8 mouse cellular contexts compared by ENCODE assay signal in genomic region chr4:148495874-148496689, GRCm38 (mm10). TPM values are rescaled to one million over a fixed set of nuclear protein-coding genes. Genes with fewer than 3 reads are reported as not detected.
DNase-seq lines count a peak whose midpoint lies in the region; ATAC-seq and TF ChIP-seq lines count a peak whose summit lies in the region.

No protein-coding gene starts in this region.

- TF ChIP-seq CTCF in lung, embryonic 14.5 days (IDR thresholded peaks at IDR 0.05; ENCODE audit: low read depth): no peak
- TF ChIP-seq CTCF in lung, adult 2 months (IDR thresholded peaks at IDR 0.05; ENCODE audit: insufficient read depth, low read length): no peak

- WGBS in lung, embryonic 14.5 days: 82% methylated on average over 25 of the region's 25 CpGs
- 86% methylated on average over 25 of the region's 25 CpGs for WGBS in lung, adult 2 months
- WGBS in neural tube, embryonic 13.5 days: 64% methylated on average over 25 of the region's 25 CpGs

- H3K27me3 ChIP-seq in lung, embryonic 14.5 days (ENCODE audit: insufficient read depth, low read length): no peaks in the 10 kb centered on the region
- H3K27me3 ChIP-seq in neural tube, embryonic 13.5 days: no peaks in the 10 kb centered on the region

- H3K4me2 ChIP-seq in lung, embryonic 14.5 days: no peak overlapping the region
- H3K4me2 ChIP-seq in neural tube, embryonic 13.5 days: no peak overlapping the region

- peaks cover 68% of the 10 kb centered on the region for H3K36me3 ChIP-seq in lung, embryonic 14.5 days (ENCODE audit: insufficient read depth)
- H3K36me3 ChIP-seq in neural tube, embryonic 13.5 days: peaks cover 75% of the 10 kb centered on the region

- H3K27ac ChIP-seq in lung, embryonic 14.5 days (ENCODE audit: low read depth): no peak overlapping the region
- H3K27ac ChIP-seq in neural tube, embryonic 13.5 days (replicated peaks): peak overlapping the region; percentile 52; the same call in 1 of the 2 replicates

- no peaks in the 10 kb centered on the region for H3K9me3 ChIP-seq in lung, embryonic 14.5 days (ENCODE audit: low read depth, low read length)
- H3K9me3 ChIP-seq in neural tube, embryonic 13.5 days: no peaks in the 10 kb centered on the region

- H3K9ac ChIP-seq in lung, embryonic 14.5 days: no peak overlapping the region
- 0 out of 2 replicates have a peak overlapping the region, but pooled peaks have one; percentile 12 for H3K9ac ChIP-seq in neural tube, embryonic 13.5 days

- TF ChIP-seq POLR2A in lung, adult 2 months (IDR thresholded peaks at IDR 0.05; ENCODE audit: borderline replicate concordance, extremely low read depth, low read depth, low read length): no peak

- H3K4me1 ChIP-seq in lung, embryonic 14.5 days (ENCODE audit: insufficient read depth): no peaks in the 10 kb centered on the region
- no peaks in the 10 kb centered on the region for H3K4me1 ChIP-seq in lung, adult 2 months (ENCODE audit: control insufficient read depth, insufficient read depth, low read length)
- peaks cover 13% of the 10 kb centered on the region for H3K4me1 ChIP-seq in neural tube, embryonic 13.5 days (replicated peaks)

- no peak overlapping the region for H3K4me3 ChIP-seq in lung, embryonic 14.5 days (ENCODE audit: low read depth, low read length)
- no peak overlapping the region for H3K4me3 ChIP-seq in lung, adult 2 months (replicated peaks; ENCODE audit: extremely low read depth, low read depth, low read length)
- no peak overlapping the region for H3K4me3 ChIP-seq in neural tube, embryonic 13.5 days

- peak; percentile 18 for DNase-seq in lung, embryonic 14.5 days
- DNase-seq in lung, adult 2 months: no peak
- DNase-seq in cerebellum, adult 11-12 months: peak; percentile 82
- DNase-seq in forelimb bud, embryonic 11.5 days (ENCODE audit: low read depth, low spot score): peak; percentile 21
- no peak for DNase-seq in gastrocnemius, postnatal 25 days
- no peak for DNase-seq in heart, adult 9 months (ENCODE audit: low spot score in 2 of 2)
- DNase-seq in testis, postnatal 14 days (ENCODE audit: low spot score): no peak

- no peak for ATAC-seq in lung, embryonic 14.5 days (ENCODE audit: insufficient read depth)
- ATAC-seq in neural tube, embryonic 13.5 days (ENCODE audit: low read depth): peak; percentile 89

RNA-seq across cellular contexts. Expression of gene Angptl7, which starts 4.2 kb away (rescaled TPM):
- 0.75 and 1.3 TPM in 2 replicates for polyA plus RNA-seq in lung, embryonic 14.5 days (2014; fragmentation: Nextera tagmentation; extraction: Ambion mirVana)
- 1.5 TPM in 2 replicates for polyA plus RNA-seq in lung, adult 2 months (2012; rRNA removed)
- polyA plus RNA-seq in neural tube, embryonic 13.5 days (2015; fragmentation: Nextera tagmentation; extraction: Ambion mirVana): 0.22 and 0.43 TPM in 2 replicates
- 10 to 100 TPM in 1 of 2 experiments, 1 to 10 TPM in 1; 9.4 to 22.7 TPM for total RNA-seq in gastrocnemius, postnatal 25 days (2021)

RNA-seq across cellular contexts. Expression of gene Mtor, which starts 47.7 kb away (rescaled TPM):
- 21.3 and 23.5 TPM in 2 replicates for polyA plus RNA-seq in lung, embryonic 14.5 days (2014; fragmentation: Nextera tagmentation; extraction: Ambion mirVana)
- polyA plus RNA-seq in lung, adult 2 months (2012; rRNA removed): 17.3 and 20.2 TPM in 2 replicates
- polyA plus RNA-seq in neural tube, embryonic 13.5 days (2015; fragmentation: Nextera tagmentation; extraction: Ambion mirVana): 21.4 and 23.0 TPM in 2 replicates
- 10 to 100 TPM; 30.6 to 30.9 TPM for total RNA-seq in gastrocnemius, postnatal 25 days (2021)

RNA-seq across cellular contexts. Expression of gene Ubiad1, which starts 51.5 kb away (rescaled TPM):
- polyA plus RNA-seq in lung, embryonic 14.5 days (2014; fragmentation: Nextera tagmentation; extraction: Ambion mirVana): 18.2 and 19.2 TPM in 2 replicates
- polyA plus RNA-seq in lung, adult 2 months (2012; rRNA removed): 13.6 and 18.0 TPM in 2 replicates
- polyA plus RNA-seq in neural tube, embryonic 13.5 days (2015; fragmentation: Nextera tagmentation; extraction: Ambion mirVana): 15.0 and 19.0 TPM in 2 replicates
- 10 to 100 TPM; 11.1 to 14.9 TPM for total RNA-seq in gastrocnemius, postnatal 25 days (2021)

Comparison
In these comparisons a context has a peak if more than half of its experiments do, and no peak if none do; other contexts are left out.
1. DNase-seq: peak in lung, embryonic 14.5 days (single experiment), cerebellum, adult 11-12 months (single experiment) and forelimb bud, embryonic 11.5 days (single experiment); none in lung, adult 2 months (single experiment), gastrocnemius, postnatal 25 days (single experiment), heart, adult 9 months (0 of 2) and testis, postnatal 14 days (single experiment).